Mouse (Mus musculus) liver, embryonic 11.5 days (tissue): ENCODE results near the gene Foxj3. TPM values are rescaled to one million over a fixed set of nuclear protein-coding genes. Genes with fewer than 3 reads are reported as not detected.

Experiments used
- ATAC-seq: fragments of 200-750 bp; cut with Nextera tagmentation; replicated peaks from 2 replicates; pipeline ENCODE4 v1.8.0; 2017; ENCODE audit warnings: moderate number of reproducible peaks, mild to moderate bottlenecking, moderate TSS enrichment, moderate library complexity; ENCODE audit not compliant: low FRiP score
- DNase-seq: peaks from one replicate; pipeline ENCODE4 v3.0.0-alpha.2; 2017; ENCODE audit warnings: low spot score
- H3K27ac ChIP-seq: fragments of 300-500 bp; sonication (generic); 2 replicates; pipeline ENCODE4 v1.5.1; 2014; ENCODE audit warnings: mild to moderate bottlenecking, low read depth, low read length, control low read depth
- H3K27me3 ChIP-seq: fragments of 300-500 bp; sonication (generic); replicated peaks from 2 replicates; pipeline ENCODE4 v1.6.1; 2014; ENCODE audit warnings: low read length, mixed read lengths; ENCODE audit not compliant: control insufficient read depth, insufficient read depth
- H3K36me3 ChIP-seq: fragments of 300-500 bp; sonication (generic); 2 replicates; pipeline ENCODE4 v1.6.1; 2014; ENCODE audit warnings: mild to moderate bottlenecking, low read length, moderate library complexity, mixed read lengths; ENCODE audit not compliant: control insufficient read depth, insufficient read depth
- H3K4me1 ChIP-seq: fragments of 300-500 bp; sonication (generic); replicated peaks from 2 replicates; pipeline ENCODE4 v1.6.1; 2014; ENCODE audit warnings: low read length, mixed read lengths; ENCODE audit not compliant: control insufficient read depth, insufficient read depth
- H3K4me2 ChIP-seq: fragments of 300-500 bp; sonication (generic); 2 replicates; pipeline ENCODE4 v1.6.1; 2014; ENCODE audit warnings: mild to moderate bottlenecking, control low read depth, moderate library complexity
- H3K4me3 ChIP-seq: fragments of 300-500 bp; sonication (generic); 2 replicates; pipeline ENCODE4 v1.5.1; 2014; ENCODE audit warnings: low read depth, low read length, control low read depth
- H3K9ac ChIP-seq: fragments of 300-500 bp; sonication (generic); 2 replicates; pipeline ENCODE4 v1.6.1; 2014; ENCODE audit warnings: low read depth, low read length, control low read depth
- H3K9me3 ChIP-seq: fragments of 300-500 bp; sonication (generic); 2 replicates; pipeline ENCODE4 v1.6.1; 2016; ENCODE audit warnings: low read length, inconsistent platforms, mixed read lengths; ENCODE audit not compliant: control insufficient read depth
- WGBS: fragments of 180-500 bp; shearing (Covaris S2); extraction: QIAGEN DNeasy Blood & Tissue Kit; methylation state at CpG from one replicate; pipeline ENCODE4 v1.1.7; 2014; 5-methylcytosine and 5-hydroxymethylcytosine counted together
- polyA plus RNA-seq: library from polyadenylated mRNA; unstranded; fragments of >200 nt; fragmentation: Nextera tagmentation; extraction: Ambion mirVana; gene quantifications from 2 replicates; pipeline ENCODE4 v1.2.1, GENCODE M21; 2014

The Foxj3 gene
- polyA plus RNA-seq, 1 experiment from 2014 or later = 16.5 TPM

DNA sequence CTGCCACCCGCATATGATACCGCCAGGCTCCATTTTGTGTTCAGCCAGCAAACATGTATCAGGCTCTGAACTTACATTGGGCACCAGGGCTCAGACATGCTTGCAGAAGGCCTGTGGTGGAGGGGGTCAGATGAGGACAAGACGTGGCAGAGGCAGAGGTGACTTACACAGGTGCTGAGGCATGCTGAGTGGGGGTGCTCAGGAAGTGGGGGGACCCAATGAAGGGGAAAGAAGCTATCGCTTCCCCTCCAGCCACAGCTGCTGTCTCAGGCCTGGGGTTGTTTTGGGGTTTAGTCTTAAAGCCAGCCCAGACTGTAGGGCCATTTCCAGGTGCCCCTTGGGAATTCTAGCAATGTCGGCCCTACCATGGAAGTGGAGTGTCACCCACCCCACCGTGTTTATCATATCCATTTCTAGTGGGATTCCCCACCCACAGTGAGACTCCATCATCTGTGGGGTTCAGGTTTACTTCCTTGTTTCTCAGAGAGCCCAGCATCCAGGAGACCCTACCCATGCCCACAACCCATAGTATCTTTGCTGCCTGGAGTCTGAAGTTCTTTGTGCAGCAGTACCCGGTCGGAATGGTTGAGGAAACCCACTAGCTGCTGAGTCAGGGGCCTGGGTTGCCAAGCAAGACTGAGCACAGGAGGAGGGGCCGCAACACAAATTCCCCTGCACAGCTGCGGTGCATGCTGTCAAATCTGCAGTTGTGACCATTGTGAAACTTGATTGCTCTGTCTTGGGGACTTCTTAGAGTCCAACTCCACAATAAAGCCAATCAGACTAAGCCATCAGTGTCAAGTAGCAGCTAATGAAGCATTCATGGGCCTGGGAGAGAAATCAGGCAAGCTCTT lies 132.8 kb downstream of the Foxj3 start:
- Histone ChIP-seq H3K4me1 (no peaks in the 10 kb centered on the region), H3K27me3 (no peaks in the 10 kb centered on the region; the same call in 1 of the 2 replicates), H3K9me3 (no peaks in the 10 kb centered on the region), H3K9ac (no peak overlapping the region), H3K36me3 (no peaks in the 10 kb centered on the region), H3K4me3 (no peak overlapping the region), H3K27ac (no peak overlapping the region), H3K4me2 (no peak overlapping the region)
- ATAC-seq = no peak
- no peak for DNase-seq
- WGBS = 76% methylated on average over 10 of the region's 10 CpGs

DNA sequence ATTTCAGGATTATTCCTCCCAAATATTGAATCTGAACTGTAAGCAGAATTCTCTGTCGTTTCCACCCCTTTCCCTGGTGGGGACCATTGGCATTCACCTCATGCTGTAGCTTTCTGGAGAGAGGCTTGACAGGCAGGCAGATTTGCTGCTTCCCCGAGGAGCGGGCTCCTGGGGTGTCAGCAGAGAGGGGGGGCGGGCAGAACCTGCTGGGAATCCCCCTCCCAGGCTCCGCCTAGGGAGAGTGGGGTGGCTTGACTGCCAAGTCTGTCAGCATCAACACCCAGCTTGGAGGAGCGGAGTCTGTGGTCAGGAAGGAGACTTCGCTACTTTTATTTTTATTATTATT lies 133.4 kb downstream of the Foxj3 start:
- Histone ChIP-seq H3K4me1 (no peaks in the 10 kb centered on the region), H3K4me3 (no peak overlapping the region), H3K36me3 (no peaks in the 10 kb centered on the region), H3K9me3 (no peaks in the 10 kb centered on the region), H3K9ac (no peak overlapping the region), H3K4me2 (no peak overlapping the region), H3K27ac (no peak overlapping the region), H3K27me3 (no peaks in the 10 kb centered on the region; the same call in 1 of the 2 replicates)
- ATAC-seq (no peak), DNase-seq (no peak)
- 51% methylated on average over 7 of the region's 7 CpGs for WGBS

DNA sequence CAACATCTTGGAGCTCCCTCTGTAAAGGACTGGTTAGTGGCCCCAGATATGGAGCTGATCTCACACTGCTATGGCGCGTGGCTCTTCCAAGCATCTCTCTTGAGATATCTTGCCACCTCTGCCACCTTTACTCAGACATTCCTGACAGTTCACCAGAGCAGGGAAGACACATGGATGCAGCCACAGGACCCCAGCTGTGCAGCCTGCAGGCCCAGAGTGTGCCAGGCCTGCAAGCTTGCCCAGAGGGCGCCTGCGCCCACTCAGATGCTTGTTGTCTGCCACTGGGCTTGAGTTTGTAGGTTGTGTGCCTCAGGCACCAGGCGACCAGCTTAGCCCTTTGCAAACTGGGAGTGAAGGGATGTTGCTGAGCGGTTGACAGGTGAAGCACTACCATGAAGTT lies 133.9 kb downstream of the Foxj3 start:
- Histone ChIP-seq H3K9ac (no peak overlapping the region), H3K36me3 (no peaks in the 10 kb centered on the region), H3K27ac (no peak overlapping the region), H3K4me1 (no peaks in the 10 kb centered on the region), H3K4me3 (no peak overlapping the region), H3K4me2 (no peak overlapping the region), H3K9me3 (no peaks in the 10 kb centered on the region), H3K27me3 (no peaks in the 10 kb centered on the region; the same call in 1 of the 2 replicates)
- no peak for DNase-seq
- ATAC-seq = no peak
- 78% methylated on average over 6 of the region's 6 CpGs for WGBS

DNA sequence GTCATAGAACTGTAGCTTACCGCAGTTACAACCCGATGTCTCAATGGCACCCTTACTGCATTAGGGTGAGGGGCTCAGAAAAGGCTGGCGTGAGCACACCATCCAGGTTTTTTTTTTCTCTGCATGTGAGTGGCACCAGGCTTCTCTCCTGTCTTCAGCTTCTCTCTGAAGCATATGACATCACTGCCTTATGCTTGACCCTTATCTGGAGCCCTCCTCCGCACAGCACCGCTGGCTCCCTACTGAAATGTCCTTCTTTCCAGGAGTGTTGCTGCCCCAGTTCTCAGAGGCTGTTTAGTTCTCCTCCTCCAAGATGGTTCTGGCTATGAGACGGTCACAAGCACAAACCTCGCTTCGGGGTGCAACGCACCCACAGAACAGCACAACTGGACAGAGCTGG lies 134.4 kb downstream of the Foxj3 start:
- Histone ChIP-seq H3K36me3 (no peaks in the 10 kb centered on the region), H3K27me3 (no peaks in the 10 kb centered on the region; the same call in 1 of the 2 replicates), H3K4me2 (no peak overlapping the region), H3K27ac (no peak overlapping the region), H3K4me3 (no peak overlapping the region), H3K9me3 (no peaks in the 10 kb centered on the region), H3K9ac (no peak overlapping the region), H3K4me1 (no peaks in the 10 kb centered on the region)
- 86% methylated on average over 9 of the region's 9 CpGs for WGBS
- ATAC-seq = no peak
- no peak for DNase-seq

DNA sequence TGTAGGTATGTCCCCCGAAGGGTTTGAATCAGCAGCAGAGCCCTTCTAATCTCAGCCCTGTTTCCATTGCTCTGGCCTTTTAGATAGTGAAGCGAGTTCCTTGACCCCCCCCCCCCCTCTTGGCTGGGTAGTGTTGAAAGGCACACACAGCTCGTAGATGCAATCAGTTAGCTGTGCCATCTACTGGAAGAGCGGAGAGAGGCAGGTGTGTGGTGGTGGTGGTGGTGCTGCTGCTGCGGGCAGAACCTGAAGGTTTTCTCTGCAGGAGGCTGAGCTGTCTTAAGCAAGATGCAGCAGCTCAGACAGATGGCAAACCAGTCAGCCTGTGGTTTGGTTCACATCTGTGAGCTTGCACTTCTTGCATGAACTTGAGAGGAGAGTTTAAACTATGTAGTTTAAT lies 135.9 kb downstream of the Foxj3 start:
- WGBS = 26% methylated on average over 5 of the region's 5 CpGs
- Histone ChIP-seq H3K27ac (no peak overlapping the region), H3K4me3 (no peak overlapping the region), H3K9me3 (no peaks in the 10 kb centered on the region), H3K36me3 (no peaks in the 10 kb centered on the region), H3K4me2 (no peak overlapping the region), H3K9ac (no peak overlapping the region), H3K27me3 (no peaks in the 10 kb centered on the region; the same call in 1 of the 2 replicates), H3K4me1 (no peaks in the 10 kb centered on the region)
- ATAC-seq (no peak), DNase-seq (no peak)

Other genes with a start within 250 kb of the Foxj3 start
- 952 and 969 TPM in 2 replicates for gene Ybx1, start 242.4 kb upstream of the Foxj3 start, polyA plus RNA-seq
- gene Ppih, start 216.5 kb upstream of the Foxj3 start, polyA plus RNA-seq = 138 and 140 TPM in 2 replicates
- 1.6 and 3.7 TPM in 2 replicates for gene Ccdc30, start 121.5 kb upstream of the Foxj3 start, polyA plus RNA-seq
- gene Ppcs, start 114.6 kb upstream of the Foxj3 start, polyA plus RNA-seq = 29.2 and 30.8 TPM in 2 replicates
- gene Zmynd12, start 114.2 kb upstream of the Foxj3 start, polyA plus RNA-seq = 0.32 TPM in 1 of 2 replicates, not detected in the other
- 0.34 and 0.44 TPM in 2 replicates for gene Rimkla, start 44.4 kb upstream of the Foxj3 start, polyA plus RNA-seq
- gene Frg2f1, start 2.5 kb downstream of the Foxj3 start, polyA plus RNA-seq = 1.4 and 1.9 TPM in 2 replicates
- 0.62 TPM in 1 of 2 replicates, not detected in the other for gene Guca2a, start 100.7 kb downstream of the Foxj3 start, polyA plus RNA-seq
- 0.40 TPM in 1 of 2 replicates, not detected in the other for gene Guca2b, start 122.0 kb downstream of the Foxj3 start, polyA plus RNA-seq
- 2.7 and 2.9 TPM in 2 replicates for gene Hivep3, start 196.8 kb downstream of the Foxj3 start, polyA plus RNA-seq